Mouse (Mus musculus) left cerebral cortex, adult 6 months (tissue): Measurements from ENCODE around the gene Hip1. TPM values are rescaled to one million over a fixed set of nuclear protein-coding genes. Genes with fewer than 3 reads are reported as not detected.

Source experiments
- long read RNA-seq, 2 experiments: library from polyadenylated mRNA; unstranded; transcript quantifications; one replicate each; pipeline ENCODE4 v2.0.0; 2019 to 2020
- polyA plus RNA-seq: library from polyadenylated mRNA; unstranded; fragments of <200 nt; fragmentation: Nextera tagmentation; gene quantifications from 2 replicates; pipeline ENCODE4 v1.2.3, GENCODE M21; 2021

Gene Hip1
- polyA plus RNA-seq, result 12.0 and 14.2 TPM in 2 replicates
- long read RNA-seq, experiment 1, full-length matches to known transcripts, result 3 of 51 reads
- long read RNA-seq, experiment 1, partial matches to known transcripts, result 12 of 51 reads
- long read RNA-seq, experiment 1, other reads (novel, unspliced or antisense), result 36 of 51 reads
- long read RNA-seq, experiment 2, partial matches to known transcripts, result 6 of 18 reads
- long read RNA-seq, experiment 2, other reads (novel, unspliced or antisense), result 12 of 18 reads

GRCm38 (mm10) chr5:135544865-135545797 lies at the start of gene Hip1:
TSS of gene Hip1 (minus strand) at chr5:135545120.

DNA sequence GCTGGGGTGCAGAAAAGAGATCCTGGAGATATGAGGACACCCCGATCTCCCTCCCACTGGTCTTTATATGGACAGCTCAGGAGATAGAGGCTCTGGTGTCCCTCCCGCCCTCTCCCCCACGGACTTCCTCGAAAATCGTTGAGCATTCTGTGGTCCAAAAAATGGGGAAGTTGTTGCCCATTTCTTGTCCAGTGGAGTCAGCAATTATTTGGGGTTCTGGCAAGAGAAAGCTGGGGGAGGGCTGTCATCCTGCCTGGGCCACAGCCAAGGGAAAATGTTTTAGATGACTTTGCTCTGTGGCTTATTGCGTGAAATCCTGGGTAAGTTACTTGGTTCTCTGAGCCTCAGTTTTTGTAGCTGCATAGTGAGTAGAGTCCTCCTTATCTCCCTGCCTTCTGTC lies 28.1 kb upstream of the Hip1 start, which contains the start of gene Ccl24:
Gene Ccl24 (minus strand): TSS at position 44 of the 400 bp plus-strand sequence.

GRCm38 (mm10) chr5:135563469-135563868 lies 18.5 kb upstream of the Hip1 start, which contains the start of gene Ccl26:
TSS of gene Ccl26 (minus strand) at chr5:135563569.

GRCm38 (mm10) chr5:135394004-135394823 lies 150.7 kb downstream of the Hip1 start, which contains the start of gene Pom121:
TSS of gene Pom121 (minus strand) at chr5:135394546.

DNA sequence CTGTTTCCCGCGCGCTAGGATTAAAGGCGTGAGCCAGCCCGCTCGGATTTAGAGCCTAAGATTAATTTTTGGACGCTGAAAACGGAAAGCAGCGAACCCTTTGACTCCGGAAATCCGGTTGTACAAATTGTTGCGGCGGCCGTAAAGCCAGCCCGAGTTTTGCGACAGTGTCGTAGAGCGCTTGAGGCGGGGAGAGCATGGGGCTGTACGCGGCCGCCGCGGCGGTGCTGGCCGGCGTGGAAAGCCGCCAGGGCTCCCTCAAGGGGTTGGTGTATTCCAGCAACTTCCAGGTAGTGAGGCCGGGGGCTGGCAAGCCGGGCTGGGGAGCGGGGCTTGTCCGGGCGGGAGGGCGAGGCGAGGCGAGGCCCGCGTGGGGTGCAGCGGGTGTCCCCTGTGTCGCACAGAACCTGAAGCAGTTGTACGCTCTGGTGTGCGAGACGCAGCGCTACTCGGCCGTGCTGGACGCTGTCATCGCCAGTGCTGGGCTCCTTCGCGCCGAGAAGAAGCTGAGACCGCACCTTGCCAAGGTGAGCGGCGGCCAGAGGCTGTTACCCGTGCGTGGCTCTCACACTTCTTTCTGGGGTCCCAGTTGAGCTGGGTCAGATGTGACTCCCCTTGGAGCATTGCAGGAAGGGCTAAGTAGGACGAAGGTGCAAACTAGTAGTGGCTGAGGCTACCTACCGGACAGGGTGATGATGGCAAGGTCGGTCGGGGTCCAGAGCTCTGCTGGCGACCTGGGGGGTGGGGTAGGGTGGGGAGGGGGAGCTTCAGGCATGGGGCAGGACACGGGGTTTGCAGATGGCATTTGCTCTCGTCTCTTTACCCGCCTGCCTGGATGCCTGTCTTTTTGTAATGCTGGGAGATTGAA lies 174.9 kb downstream of the Hip1 start, which contains the start of gene Nsun5:
Gene Nsun5 (plus strand): TSS at position 167 of the 868 bp plus-strand sequence.

Other genes with a start within 250 kb of the Hip1 start
- 0.16 TPM in 1 of 2 replicates, not detected in the other for gene Fkbp6, start 195.1 kb downstream of the Hip1 start, polyA plus RNA-seq
- gene Trim50, start 191.8 kb downstream of the Hip1 start, polyA plus RNA-seq, result not detected in 2 replicates
- gene Nsun5, start 175.2 kb downstream of the Hip1 start, polyA plus RNA-seq, result 8.6 and 9.3 TPM in 2 replicates
- gene Pom121, start 150.6 kb downstream of the Hip1 start, polyA plus RNA-seq, result 6.5 and 18.1 TPM in 2 replicates
- not detected in 2 replicates for gene Ccl26, start 18.4 kb upstream of the Hip1 start, polyA plus RNA-seq
- 0.27 and 0.61 TPM in 2 replicates for gene Ccl24, start 27.9 kb upstream of the Hip1 start, polyA plus RNA-seq
- 88.5 and 90.9 TPM in 2 replicates for gene Rhbdd2, start 87.5 kb upstream of the Hip1 start, polyA plus RNA-seq
- gene Por, start 124.9 kb upstream of the Hip1 start, polyA plus RNA-seq, result 41.1 and 41.6 TPM in 2 replicates
- 36.7 and 39.5 TPM in 2 replicates for gene Tmem120a, start 199.3 kb upstream of the Hip1 start, polyA plus RNA-seq
- gene Styxl1, start 233.3 kb upstream of the Hip1 start, polyA plus RNA-seq, result 0.21 TPM in 1 of 2 replicates, not detected in the other
- gene Mdh2, start 233.4 kb upstream of the Hip1 start, polyA plus RNA-seq, result 702 and 826 TPM in 2 replicates